Mouse (Mus musculus): Measurements from ENCODE around the gene Wfdc16.
"Not testable (repeated sequence)": the region's sequence is repeated elsewhere in the genome, so short reads cannot be mapped to it uniquely, and the experiment has no call there.

Gene Wfdc16

DNA sequence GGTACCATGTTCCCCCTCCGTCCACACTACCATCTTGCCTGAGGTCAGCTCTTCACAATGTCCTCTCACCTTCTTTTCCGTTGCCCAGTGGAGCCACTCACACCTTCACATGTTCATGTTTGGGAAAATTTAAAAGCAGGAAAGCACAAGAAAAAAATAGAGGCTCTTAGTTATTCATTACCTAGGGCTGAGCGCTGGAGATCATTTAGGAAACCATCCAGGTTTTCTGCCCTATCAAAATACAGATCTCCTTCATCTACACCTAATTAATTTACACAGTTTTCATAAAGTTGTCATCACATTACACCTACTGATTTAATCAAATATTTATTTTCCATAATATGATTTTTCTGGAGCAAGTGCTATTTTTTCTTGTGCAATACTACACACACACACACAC lies at the start of gene Wfdc16:
TSS of gene Wfdc16 (minus strand) at position 101 of the 400 bp plus-strand sequence.
- in situ Hi-C loops (cut with MseI, MboI) = no loop called here

DNA sequence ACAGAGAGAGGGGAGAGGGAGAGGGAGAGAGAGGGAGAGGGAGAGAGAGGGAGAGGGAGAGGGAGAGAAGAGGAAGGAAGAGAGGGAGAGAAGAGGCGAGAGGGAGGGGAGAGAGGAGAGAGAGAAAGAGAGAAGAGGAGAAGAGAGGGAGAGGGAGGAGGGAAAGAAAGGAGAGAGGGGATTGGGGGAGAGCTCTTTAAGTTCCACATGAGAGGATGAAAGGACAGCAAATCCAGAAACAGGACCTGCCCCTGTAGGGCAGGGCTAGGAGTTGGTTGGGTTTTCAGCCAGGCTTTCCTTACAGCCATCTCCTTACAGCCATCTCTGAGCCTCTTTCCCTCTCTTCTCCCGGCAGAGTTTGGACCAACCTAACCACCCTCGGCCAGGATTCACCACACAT lies 46.2 kb upstream of the Wfdc16 start, which contains the start of gene Wfdc13:
TSS of gene Wfdc13 (plus strand) at position 301 of the 400 bp plus-strand sequence.
- in situ Hi-C loops (cut with MseI, MboI) = no loop called here

DNA sequence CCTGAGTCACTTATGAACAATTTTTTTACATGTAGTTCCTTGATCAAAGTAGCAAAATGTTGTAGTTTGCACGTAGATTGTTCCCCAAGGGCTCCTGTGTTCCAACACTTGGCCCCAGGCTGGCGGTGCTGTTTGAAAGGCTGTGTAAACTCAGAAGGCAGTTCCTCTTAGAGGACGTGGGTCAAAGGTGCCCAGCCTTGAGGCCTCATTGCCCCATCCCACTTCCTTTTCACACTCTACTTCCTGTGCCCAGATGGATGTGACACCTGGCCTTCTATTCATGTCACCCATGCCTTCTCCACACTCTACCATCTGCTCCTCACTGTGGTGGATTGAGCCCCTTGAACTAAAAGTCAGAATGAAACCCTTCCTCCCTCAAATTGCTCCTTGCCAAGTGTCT lies 41.3 kb upstream of the Wfdc16 start:
- in situ Hi-C loops (cut with MseI, MboI) = loop anchor here in 1 of 2 experiments (10.0 kb wide), 1 partner anchor 45 kb away; no protein-coding TSS in a partner anchor

DNA sequence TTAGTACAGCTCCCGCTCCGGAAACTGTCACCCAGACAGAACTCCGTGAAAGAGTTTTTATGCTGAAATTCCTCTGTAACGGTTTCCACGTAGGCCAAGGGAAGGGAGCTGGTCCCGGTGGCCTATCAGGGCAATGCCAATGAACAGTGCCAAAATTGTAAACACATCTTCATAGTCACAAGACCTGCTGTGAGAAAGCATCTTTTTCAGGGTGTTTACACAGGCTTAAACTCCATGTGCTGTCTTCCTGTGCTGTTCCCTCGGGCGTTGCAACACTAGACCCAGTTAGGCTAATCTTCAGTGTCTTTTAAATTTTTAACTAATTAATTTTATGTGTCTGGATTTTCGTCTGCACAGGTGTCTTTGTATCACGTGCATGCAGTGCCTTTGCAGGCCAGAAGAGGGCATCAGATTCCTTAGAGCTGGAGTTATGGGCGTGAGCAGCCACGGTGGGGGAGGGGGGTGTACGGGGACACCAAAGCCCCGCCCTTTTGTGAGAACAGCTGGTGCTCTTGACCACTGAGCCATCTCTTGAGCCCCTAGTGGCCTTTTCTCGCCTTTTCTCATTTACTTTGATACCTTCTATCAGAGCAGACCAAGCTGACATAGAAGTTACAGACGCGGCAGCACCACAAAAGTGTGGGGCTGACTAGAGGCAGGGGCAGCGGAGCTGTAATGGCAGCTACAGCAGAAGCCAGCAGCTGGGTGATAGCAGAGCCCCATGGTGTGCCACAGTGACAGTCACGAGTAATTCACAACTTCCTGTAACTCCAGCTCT lies 40.4 kb upstream of the Wfdc16 start:
- in situ Hi-C loops (cut with MseI, MboI) = loop anchor here in 1 of 2 experiments (10.0 kb wide), 1 partner anchor 46 kb away; no protein-coding TSS in a partner anchor

DNA sequence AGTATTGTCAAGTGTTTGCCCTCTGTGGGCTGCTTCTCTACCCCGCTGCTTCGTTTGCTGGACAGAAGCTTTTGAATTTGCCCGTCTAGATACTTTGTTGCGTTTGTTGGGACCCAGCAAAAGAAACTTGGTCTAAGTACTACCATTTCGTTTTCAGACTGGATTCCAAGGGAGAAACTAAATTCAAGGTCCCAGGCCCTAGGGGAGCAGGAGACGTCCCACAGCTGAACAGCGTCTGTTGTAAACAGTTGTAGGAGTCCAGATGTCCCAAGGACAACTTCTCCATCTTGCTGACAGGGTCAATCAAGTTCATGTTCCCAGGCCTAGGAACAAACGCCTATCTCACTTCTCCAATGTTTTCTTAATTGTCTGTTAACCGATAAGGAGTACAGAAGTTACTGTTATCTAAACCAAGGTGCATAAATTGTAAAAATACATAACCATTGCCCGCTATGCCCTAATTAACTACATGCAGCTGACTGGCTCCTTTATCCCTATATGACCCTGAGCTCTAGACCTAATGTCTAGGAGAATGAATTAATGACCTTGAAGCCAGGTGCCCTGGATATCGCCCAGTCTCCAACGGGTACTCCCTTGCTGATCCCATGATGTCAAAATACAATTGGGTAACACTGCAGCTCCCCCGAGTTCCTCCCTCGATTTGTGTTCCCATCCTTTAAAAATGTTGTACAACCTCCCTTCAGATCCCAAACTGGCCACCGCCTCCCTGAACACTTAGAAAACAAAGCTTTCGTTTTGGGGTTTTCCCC lies 38.5 kb upstream of the Wfdc16 start:
- in situ Hi-C loops (cut with MseI, MboI) = loop anchor here in 1 of 2 experiments (10.0 kb wide), 1 partner anchor 48 kb away; no protein-coding TSS in a partner anchor

DNA sequence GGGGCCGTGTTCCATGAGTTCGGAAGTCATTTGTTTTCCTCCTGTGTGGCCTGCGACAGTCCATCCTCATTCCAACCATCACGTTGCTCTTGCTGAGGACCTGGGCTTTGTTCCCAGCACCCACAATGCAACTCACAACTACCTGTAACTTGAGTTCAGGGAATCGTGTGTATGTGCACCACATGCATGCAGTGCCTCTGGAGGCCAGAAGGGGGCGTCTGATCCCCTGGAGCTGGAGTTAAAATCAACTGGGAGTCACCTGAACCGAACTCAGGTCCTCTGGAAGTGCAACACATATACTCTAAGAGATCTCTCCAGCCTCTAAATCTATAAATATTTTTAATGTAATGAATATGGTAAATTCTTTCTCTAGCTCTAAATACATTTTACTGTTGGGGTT lies 37.5 kb upstream of the Wfdc16 start:
- in situ Hi-C loops (cut with MseI, MboI) = loop anchor here in 1 of 2 experiments (10.0 kb wide), 1 partner anchor 49 kb away; no protein-coding TSS in a partner anchor

DNA sequence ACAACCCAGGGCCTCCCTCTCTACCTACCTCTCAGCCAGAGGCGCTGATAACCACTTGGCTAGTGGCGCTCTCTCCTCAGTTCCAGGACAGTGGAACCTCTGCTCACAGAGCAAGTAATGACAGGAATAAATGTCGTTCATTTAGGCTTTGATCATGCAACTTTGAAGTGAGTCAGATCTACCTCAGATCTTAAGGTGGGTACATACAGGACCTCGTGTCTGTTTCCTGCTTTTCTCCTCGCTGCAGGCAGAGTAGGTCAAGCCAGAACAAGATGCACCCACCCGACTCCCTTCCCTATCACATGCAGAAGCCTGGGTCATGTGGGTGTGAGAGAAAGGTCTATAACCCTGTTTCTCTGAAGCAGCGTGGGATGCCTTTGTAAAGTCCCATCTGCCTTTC lies 35.4 kb upstream of the Wfdc16 start, which contains the start of gene Wfdc11:
TSS of gene Wfdc11 (minus strand) at position 101 of the 400 bp plus-strand sequence.
- in situ Hi-C loops (cut with MseI, MboI) = loop anchor here in 1 of 2 experiments (10.0 kb wide), 1 partner anchor 51 kb away; no protein-coding TSS in a partner anchor

DNA sequence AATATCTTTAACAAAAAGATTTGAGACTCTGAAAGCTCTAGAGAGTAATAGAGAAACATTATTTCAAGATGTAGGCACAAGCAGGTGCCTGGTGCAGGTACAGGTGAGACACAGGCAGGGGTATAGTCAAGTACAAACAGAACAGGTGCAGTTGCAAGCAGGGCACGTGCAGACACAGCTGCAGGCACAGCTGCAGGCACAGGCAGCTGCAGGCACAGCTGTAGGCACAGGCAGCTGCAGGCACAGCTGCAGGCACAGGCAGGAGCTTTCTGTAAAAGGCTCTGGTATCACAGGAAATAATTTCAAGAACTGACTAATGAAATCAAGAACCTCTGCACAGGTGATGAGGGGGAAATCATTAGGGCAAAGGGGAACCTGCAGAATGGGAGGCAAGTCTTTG lies 32.3 kb upstream of the Wfdc16 start:
- in situ Hi-C loops (cut with MseI, MboI) = loop anchor here in 1 of 2 experiments (10.0 kb wide), 1 partner anchor 54 kb away; no protein-coding TSS in a partner anchor

DNA sequence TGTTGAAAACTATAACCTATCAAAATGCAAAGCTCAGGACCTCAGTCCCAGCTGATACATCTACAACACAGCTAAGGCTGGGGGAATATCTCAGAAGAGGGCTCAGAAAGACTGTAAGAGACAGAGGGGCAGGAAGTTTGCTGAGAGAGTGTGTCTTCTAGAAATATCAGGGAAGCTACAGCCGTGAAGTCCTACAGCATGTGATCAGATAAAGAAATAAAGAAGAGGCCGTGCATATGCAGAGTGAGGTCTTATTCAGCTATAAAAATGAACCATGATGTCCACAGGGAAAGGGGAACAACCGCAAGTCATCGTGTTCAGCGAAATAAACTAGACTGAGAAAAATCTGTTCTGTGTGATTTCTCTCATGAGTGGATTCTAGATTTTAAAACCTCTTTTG lies 31.7 kb upstream of the Wfdc16 start:
- in situ Hi-C loops (cut with MseI, MboI) = loop anchor here in 1 of 2 experiments (10.0 kb wide), 1 partner anchor 55 kb away; no protein-coding TSS in a partner anchor

DNA sequence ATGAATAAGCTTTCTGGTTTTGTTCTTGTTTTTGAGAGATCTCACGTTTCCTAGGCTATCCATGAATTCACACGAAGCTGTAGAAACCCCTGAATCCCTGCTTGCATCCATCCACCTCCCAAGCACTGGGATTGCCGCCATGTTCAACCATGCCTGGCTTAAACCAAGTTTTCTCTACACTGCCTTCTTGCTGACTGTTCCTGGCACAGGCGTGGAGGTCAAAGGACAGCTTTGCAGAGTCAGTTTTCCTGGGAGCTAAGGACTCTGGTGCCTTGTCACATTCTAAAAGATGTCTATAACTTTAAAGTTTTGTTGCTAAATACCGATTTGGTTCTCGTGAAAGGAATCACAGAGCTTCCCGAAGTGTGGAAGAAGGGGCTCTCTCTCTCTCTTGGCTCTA lies 26.3 kb upstream of the Wfdc16 start:
- in situ Hi-C loops (cut with MseI, MboI) = no loop called here

DNA sequence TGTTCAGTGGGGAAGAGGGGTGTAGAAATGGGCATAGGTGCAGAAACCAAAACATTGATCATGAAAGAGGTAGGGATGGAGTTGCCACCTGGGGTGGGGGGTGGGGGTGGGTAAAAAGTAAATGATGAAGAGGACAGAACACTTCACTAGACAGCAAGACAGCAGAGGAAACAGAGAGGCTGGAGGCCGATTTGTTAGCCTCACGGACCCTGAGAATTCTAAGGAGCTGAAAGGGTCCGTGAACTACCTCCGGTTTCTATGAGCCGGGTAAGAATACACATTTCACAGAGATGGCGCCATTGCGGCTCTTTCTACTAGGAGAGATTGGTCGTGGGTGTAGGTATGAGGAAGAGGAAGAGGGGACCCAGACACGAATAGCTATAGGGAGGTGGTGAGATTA lies 17.9 kb upstream of the Wfdc16 start, which contains the start of gene Wfdc9:
TSS of gene Wfdc9 (minus strand) at position 101 of the 400 bp plus-strand sequence.
- in situ Hi-C loops (cut with MseI, MboI) = no loop called here

DNA sequence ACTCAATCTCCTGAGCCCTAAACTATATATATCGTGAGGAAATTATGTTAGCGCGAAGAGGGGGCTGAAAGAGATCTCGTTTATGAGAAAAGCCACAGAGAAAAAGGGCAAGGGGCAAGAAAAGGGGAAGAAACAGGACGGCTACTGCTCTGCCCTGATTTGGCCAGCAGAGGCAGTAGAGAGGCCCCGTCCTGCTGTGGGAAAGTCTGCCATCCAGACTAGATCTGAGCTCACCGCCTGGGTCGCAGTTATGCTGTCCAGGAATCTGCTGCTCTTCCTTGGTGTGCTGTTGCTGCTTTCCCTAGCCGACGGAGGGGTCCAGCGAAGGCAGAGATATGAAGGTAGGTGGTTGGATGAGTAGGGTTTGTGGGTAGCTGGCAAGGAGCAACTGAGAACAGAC lies 17.3 kb upstream of the Wfdc16 start, which contains the start of gene Wfdc10:
TSS of gene Wfdc10 (plus strand) at position 189 of the 400 bp plus-strand sequence.
- in situ Hi-C loops (cut with MseI, MboI) = no loop called here

DNA sequence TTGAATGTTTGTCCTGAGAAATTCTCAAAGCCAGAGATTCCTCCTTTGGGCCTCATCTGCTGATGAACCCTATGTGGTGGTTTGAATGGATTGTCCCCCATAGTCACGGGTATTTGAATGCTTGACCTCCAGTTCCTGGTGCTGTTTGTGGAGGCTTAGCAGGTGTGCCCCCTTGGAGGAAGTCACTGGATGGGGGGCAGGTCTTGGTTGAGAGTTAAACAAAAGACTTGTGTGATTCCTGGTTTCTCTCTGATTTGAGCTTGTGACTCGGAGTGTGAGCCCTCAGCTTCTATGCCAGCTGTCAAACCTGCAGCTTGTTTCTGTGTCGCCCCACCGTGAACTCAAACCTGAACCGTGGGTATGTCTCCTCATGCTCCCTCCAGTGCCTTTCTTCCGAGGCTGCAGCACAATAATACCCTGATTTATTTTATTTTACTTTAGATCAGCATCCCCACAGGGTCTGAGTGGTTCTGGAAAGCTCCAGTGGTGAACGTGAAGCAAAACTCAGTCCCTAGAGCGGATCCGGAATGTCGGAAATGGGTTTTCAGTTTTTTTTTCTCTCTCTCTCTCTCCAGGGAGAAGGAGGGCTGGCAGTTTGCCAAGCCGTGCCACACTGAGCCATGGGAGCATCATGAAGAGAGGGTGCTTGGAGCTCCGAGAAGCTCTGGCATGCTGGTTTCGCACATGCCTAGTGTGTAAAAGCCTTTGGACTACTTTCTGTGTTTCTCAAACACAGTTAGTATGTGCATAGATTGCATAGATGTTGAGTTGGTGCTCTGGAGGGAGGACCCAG lies 3.5 kb upstream of the Wfdc16 start:
- in situ Hi-C loops (cut with MseI, MboI) = no loop called here

DNA sequence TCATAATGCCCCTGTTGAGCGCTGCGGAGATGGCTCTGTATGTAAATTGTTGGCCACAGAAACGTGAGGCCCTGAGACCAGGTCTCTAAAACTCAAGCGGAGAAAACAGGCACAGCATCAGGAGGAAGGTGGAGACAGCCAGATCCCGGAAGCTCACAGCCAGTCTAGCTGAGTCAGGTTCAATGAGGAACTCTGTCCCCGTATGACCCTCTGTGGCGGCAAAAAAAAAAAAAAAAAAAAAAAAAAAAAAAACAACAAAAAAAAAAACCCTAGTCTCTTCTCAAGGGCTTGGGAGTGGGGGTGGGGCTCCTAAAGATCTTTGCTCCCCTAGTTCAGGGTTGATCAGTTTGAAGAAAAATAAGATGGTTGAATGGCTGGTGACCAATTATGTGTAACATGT lies 2.5 kb upstream of the Wfdc16 start:
- in situ Hi-C loops (cut with MseI, MboI) = no loop called here

DNA sequence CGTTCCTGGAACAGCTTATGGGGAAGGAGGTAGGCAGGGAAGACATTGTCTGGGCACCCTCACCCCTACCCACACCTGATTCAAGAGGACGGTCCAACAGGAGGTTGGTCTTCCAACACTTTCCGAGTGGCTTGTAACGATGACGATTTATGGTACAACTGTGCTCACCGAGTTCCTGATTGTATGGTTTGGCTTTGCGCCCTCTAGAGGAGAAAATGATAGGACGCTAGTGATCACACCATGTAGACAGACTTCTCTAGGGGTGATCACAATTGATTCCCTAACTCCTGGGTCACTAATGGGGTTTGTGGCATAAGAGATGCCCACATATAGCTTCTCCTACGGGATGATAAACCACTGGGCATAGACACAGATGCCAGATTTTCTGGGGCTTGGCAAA lies 3.3 kb downstream of the Wfdc16 start:
- in situ Hi-C loops (cut with MseI, MboI) = no loop called here

DNA sequence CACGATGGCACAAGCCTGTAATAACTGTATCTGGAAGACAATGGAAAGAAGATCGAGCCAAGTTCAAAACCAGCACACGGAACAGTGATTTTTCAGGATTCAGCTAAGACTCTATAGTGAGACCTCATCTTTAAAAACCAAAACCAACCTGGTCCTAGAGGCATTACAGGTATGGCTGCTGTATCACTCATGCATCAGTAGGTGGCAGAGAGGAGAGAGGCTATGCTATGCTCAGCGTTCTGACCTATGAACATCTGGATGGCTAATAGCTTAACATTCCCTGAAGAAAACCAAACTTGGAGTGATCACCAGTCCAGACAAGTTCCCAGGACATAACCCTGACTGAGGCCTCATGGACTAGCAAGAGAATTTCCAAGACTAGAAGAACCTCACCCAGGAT lies 16.8 kb downstream of the Wfdc16 start:
- in situ Hi-C loops (cut with MseI, MboI) = no loop called here

DNA sequence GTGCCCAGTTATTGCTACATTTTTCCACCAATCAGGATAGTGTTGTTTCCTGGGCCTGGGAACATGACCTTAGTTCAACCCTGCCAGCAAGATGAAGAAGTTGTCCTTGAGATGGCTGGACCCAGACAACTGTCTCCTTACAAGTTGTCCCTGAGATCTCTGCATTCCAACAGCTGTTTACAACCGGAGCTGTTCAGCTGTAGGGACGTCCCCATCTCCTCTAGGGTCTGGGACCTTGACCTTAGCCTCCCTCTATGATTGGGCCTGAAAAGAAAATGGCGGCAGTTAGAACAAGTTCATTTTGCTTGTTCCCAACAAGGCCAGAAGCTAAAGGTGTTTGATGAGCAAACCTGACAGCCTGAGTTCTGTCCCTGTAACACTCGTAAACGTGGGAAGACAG lies 19.5 kb downstream of the Wfdc16 start:
- in situ Hi-C loops (cut with MseI, MboI) = no loop called here

DNA sequence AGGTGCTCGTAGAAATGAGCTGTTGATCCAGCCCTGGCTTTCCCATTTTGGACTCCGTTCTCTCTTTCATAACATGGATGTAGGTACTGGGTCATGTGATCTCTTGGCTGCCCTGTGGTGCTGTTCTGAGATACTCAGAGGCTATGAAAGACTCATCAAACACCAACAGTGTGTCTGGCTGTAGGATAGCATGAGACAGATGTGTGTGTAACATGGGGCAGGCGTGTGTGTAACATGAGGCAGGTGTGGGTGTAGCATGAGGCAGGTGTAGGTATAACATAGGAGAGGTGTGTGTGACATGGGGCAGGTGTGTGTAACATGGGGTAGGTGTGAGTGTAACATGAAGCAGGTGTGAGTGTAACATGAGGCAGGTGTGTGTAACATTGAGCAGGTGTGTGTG lies 23.2 kb downstream of the Wfdc16 start:
- in situ Hi-C loops (cut with MseI, MboI) = no loop called here

DNA sequence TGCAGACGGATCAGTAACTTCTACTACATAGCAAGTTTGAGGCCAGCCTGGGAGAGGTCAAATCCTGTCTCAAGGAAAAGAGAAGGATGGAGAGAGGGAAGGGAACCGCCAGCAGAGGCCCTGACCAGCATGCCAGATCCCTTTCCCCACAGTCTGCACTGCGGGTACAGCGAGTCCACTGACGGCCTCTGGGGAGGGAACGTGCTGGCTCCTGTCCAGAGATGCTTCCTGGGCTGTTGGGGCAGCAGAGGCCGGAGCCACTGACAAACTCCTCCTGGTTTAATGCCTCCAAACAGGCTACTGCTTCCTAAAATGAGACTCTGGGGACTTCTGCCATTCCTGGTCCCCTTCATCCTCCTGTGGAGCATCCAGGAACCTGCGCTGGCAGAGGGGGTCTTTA lies 25.1 kb downstream of the Wfdc16 start, which contains the start of the genes Wfdc6b and Wfdc8:
TSS of gene Wfdc6b (plus strand) at position 52 of the 400 bp plus-strand sequence.
TSS of gene Wfdc8 (minus strand) at position 156 of the 400 bp plus-strand sequence.
- in situ Hi-C loops (cut with MseI, MboI) = not testable (repeated sequence)

DNA sequence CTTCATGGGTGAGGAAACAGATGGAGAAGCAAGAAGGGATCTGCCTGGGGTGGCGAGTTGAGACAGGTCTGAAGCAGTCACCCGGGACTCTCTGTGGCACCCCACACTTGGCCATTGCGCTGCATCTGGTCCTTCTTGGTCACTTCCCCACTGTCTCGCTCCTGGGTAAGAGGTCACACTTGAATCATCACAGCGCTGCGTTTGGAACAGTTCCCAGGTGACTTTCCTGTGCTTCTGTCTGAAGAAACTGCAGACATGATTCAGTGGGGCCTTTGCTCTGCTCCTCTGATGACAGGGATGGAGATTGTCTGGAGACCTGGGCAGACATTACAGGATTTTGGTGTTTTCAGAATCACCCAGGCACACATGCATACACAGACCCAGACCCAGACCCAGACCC lies 29.8 kb downstream of the Wfdc16 start:
- in situ Hi-C loops (cut with MseI, MboI) = no loop called here

DNA sequence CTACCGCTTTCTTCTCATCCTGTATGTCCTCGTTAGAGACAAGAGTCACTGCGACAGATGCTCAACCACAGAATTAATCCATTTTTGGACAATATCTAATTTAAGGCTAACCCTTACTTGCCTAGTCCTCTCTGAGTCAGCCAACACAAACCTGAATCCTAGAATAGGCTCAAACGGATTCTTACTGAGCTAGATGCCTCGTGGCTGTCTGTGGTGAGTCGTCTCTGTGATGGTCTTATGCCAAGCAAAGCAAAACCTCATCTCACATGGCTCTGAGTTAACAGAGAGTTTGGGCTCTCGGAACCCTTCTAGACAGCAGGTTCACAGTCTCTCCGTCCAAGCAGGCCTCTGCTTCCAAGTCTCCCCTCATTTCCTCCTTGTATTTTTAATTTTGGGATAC lies 34.2 kb downstream of the Wfdc16 start:
- in situ Hi-C loops (cut with MseI, MboI) = no loop called here

All from mouse trophoblast stem cell (cell line).